Mouse (Mus musculus): Measurements from ENCODE around the gene Uggt2.

DNA sequence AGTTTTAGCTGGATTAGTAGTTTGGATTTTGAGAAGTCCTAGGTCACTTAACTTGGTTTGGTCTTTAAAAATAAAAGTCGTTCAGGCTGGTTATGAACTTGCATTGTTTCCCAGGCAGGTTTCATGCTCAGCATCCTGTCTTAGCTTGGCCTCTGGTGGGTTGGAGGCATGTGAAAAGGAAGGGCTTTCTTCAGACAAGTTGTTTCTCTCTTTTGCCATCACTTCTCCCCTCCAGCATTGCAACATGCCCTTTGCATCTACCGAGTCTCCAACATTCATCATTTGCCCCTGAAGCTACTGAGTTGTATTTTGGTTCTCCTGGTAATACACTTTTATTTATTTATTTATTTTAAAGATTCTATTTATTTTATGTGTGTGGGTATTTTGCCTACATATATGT lies 154.5 kb downstream of the Uggt2 start:
- no peak for TF ChIP-seq CTCF (IDR thresholded peaks at IDR 0.05; ENCODE audit: extremely low read depth, insufficient read depth, insufficient read length, insufficient replicate concordance)
- no peak for TF ChIP-seq POLR2A (IDR thresholded peaks at IDR 0.05; ENCODE audit: low read depth, low read length)
